Mouse (Mus musculus) CH12.LX (cell line): ENCODE data around the gene Ccdc24. TPM values are rescaled to one million over a fixed set of nuclear protein-coding genes. Genes with fewer than 3 reads are reported as not detected.

Source experiments
- DNase-seq: peaks from one replicate; pipeline ENCODE4 v3.0.0-alpha.2; 2013; ENCODE audit errors: extremely low read depth
- H3K27ac ChIP-seq: 2 replicates; pipeline ENCODE4 v1.5.1; 2012; ENCODE audit warnings: low read depth, mild to moderate bottlenecking, control low read depth, moderate library complexity; ENCODE audit not compliant: insufficient read depth
- H3K27me3 ChIP-seq: replicated peaks from 2 replicates; pipeline ENCODE3; 2012; ENCODE audit warnings: inconsistent platforms
- H3K36me3 ChIP-seq, 2 experiments: replicated peaks in 1 of 2; 2 replicates each; pipeline versions ENCODE3 to v1.6.1; 2012; ENCODE audit warnings: inconsistent platforms in 1 of 2, low read length in 1 of 2, mild to moderate bottlenecking in 1 of 2, mixed read lengths in 1 of 2, moderate library complexity in 1 of 2; ENCODE audit not compliant: control insufficient read depth in 1 of 2, insufficient read depth in 1 of 2
- H3K4me1 ChIP-seq, 2 experiments: 2 replicates each; pipeline ENCODE4 v1.6.1; 2012; ENCODE audit warnings: inconsistent platforms in 1 of 2, moderate library complexity in 1 of 2; ENCODE audit not compliant: insufficient read depth in 2 of 2, control insufficient read depth in 1 of 2
- H3K4me2 ChIP-seq: 2 replicates; pipeline ENCODE4 v1.6.1; 2012; ENCODE audit warnings: low read depth, mild to moderate bottlenecking, control low read depth; ENCODE audit not compliant: poor library complexity, insufficient read depth, severe bottlenecking
- H3K4me3 ChIP-seq, 3 experiments: fragments of 150-350 bp in 1 of 3; sonication (generic) in 1 of 3; replicated peaks in 1 of 3; 2 replicates each; pipeline versions ENCODE3 to v1.5.1; 2011 to 2012; ENCODE audit warnings: low read depth in 2 of 3, low read length in 2 of 3, mild to moderate bottlenecking in 2 of 3, moderate library complexity in 2 of 3, control low read depth in 1 of 3, improper control_type of control experiment in 1 of 3, inconsistent platforms in 1 of 3, mixed read lengths in 1 of 3; ENCODE audit not compliant: poor library complexity in 1 of 3
- H3K79me2 ChIP-seq: replicated peaks from 2 replicates; pipeline ENCODE4 v1.6.1; 2012; ENCODE audit warnings: mild to moderate bottlenecking, moderate library complexity; ENCODE audit not compliant: control insufficient read depth, poor library complexity, insufficient read depth, severe bottlenecking; ENCODE audit errors: extremely low read depth
- H3K9ac ChIP-seq: 2 replicates; pipeline ENCODE4 v1.6.1; 2012; ENCODE audit warnings: low read depth, mild to moderate bottlenecking, control low read depth, moderate library complexity; ENCODE audit not compliant: insufficient read depth
- H3K9me3 ChIP-seq: replicated peaks from 2 replicates; pipeline ENCODE3; 2012; ENCODE audit warnings: low read length, inconsistent platforms, mixed read lengths
- BHLHE40 ChIP-seq: IDR thresholded peaks from 2 replicates; pipeline ENCODE4 v1.6.1; 2011; ENCODE audit warnings: mild to moderate bottlenecking, low read depth, low read length, improper control_type of control experiment
- CHD2 ChIP-seq: IDR thresholded peaks from 2 replicates; pipeline ENCODE4 v1.6.1; 2011; ENCODE audit warnings: low read length, improper control_type of control experiment
- E2F4 ChIP-seq: IDR thresholded peaks from 2 replicates; pipeline ENCODE4 v1.6.1; 2011; ENCODE audit warnings: low read depth, low read length, improper control_type of control experiment; ENCODE audit not compliant: insufficient replicate concordance
- EP300 ChIP-seq: IDR thresholded peaks from 2 replicates; pipeline ENCODE4 v1.6.1; 2011; ENCODE audit warnings: low read length, improper control_type of control experiment
- ETS1 ChIP-seq: conservative IDR thresholded peaks from 2 replicates; pipeline ENCODE4 v1.6.1; 2012; ENCODE audit warnings: low read depth, mild to moderate bottlenecking, inconsistent platforms, low read length, improper control_type of control experiment, moderate library complexity
- IRF4 ChIP-seq: IDR thresholded peaks from 2 replicates; pipeline ENCODE4 v1.6.1; 2014; ENCODE audit warnings: low read depth, mild to moderate bottlenecking, inconsistent platforms, low read length, improper control_type of control experiment
- KAT2A ChIP-seq: IDR thresholded peaks from 2 replicates; pipeline ENCODE4 v1.6.1; 2012; ENCODE audit warnings: low read length, improper control_type of control experiment, inconsistent platforms; ENCODE audit not compliant: insufficient replicate concordance
- MAFK ChIP-seq: IDR thresholded peaks from 2 replicates; pipeline ENCODE4 v1.6.1; 2011; ENCODE audit warnings: low read length, improper control_type of control experiment; ENCODE audit not compliant: insufficient replicate concordance
- MAX ChIP-seq: IDR thresholded peaks from 2 replicates; pipeline ENCODE4 v1.6.1; 2011; ENCODE audit warnings: low read length, improper control_type of control experiment
- MAZ ChIP-seq: IDR thresholded peaks from 2 replicates; pipeline ENCODE4 v1.6.1; 2012; ENCODE audit warnings: low read depth, mild to moderate bottlenecking, inconsistent platforms, low read length, improper control_type of control experiment, moderate library complexity
- NELFE ChIP-seq: IDR thresholded peaks from 2 replicates; pipeline ENCODE4 v1.6.1; 2011; ENCODE audit warnings: low read depth, low read length, improper control_type of control experiment
- RAD21 ChIP-seq: IDR thresholded peaks from 2 replicates; pipeline ENCODE4 v1.6.1; 2011; ENCODE audit warnings: low read depth, mild to moderate bottlenecking, low read length, improper control_type of control experiment, moderate library complexity
- RCOR1 ChIP-seq: conservative IDR thresholded peaks from 2 replicates; pipeline ENCODE4 v1.6.1; 2012; ENCODE audit warnings: low read depth, mild to moderate bottlenecking, inconsistent platforms, low read length, improper control_type of control experiment
- SIN3A ChIP-seq: IDR thresholded peaks from 2 replicates; pipeline ENCODE4 v1.6.1; 2012; ENCODE audit warnings: low read length, improper control_type of control experiment, inconsistent platforms
- TCF12 ChIP-seq: IDR thresholded peaks from 2 replicates; pipeline ENCODE4 v1.6.1; 2014; ENCODE audit warnings: low read depth, mild to moderate bottlenecking, inconsistent platforms, low read length, improper control_type of control experiment
- USF1 ChIP-seq: IDR thresholded peaks from 2 replicates; pipeline ENCODE4 v1.6.1; 2014; ENCODE audit warnings: low read depth, mild to moderate bottlenecking, inconsistent platforms, low read length, improper control_type of control experiment
- USF2 ChIP-seq: conservative IDR thresholded peaks from 2 replicates; pipeline ENCODE4 v1.6.1; 2011; ENCODE audit warnings: low read depth, low read length, improper control_type of control experiment
- ZMIZ1 ChIP-seq: IDR thresholded peaks from 2 replicates; pipeline ENCODE4 v1.6.1; 2012; ENCODE audit warnings: low read depth, mild to moderate bottlenecking, inconsistent platforms, low read length, improper control_type of control experiment
- ZNF384 ChIP-seq: IDR thresholded peaks from 2 replicates; pipeline ENCODE4 v1.6.1; 2012; ENCODE audit warnings: low read depth, low read length, improper control_type of control experiment, inconsistent platforms
- dilution Hi-C: fragments of 300-500 bp; cut with MboI; formaldehyde crosslinking; loops from 2 replicates; pipeline ENCODE4 v1.14.3; 2020; ENCODE audit warnings: low sequenced_read_pairs; ENCODE audit not compliant: extremely low pct_unique_long_range_greater_than_20kb, extremely low pct_ligation_motif_present
- in situ Hi-C: fragments of 300-500 bp; cut with MboI; formaldehyde crosslinking; loops from 3 replicates; pipeline ENCODE4 v1.14.3; 2019; ENCODE audit warnings: low sequenced_read_pairs, low pct_ligation_motif_present, low pct_unique_long_range_greater_than_20kb, mixed read lengths
- polyA plus RNA-seq: library from polyadenylated mRNA; unstranded; fragments of >175 nt; gene quantifications from 2 replicates; pipeline ENCODE4 v1.2.1, GENCODE M21; 2012; ENCODE audit warnings: low read depth; ENCODE audit not compliant: insufficient read length
- total RNA-seq, 2 experiments: library from RNA; depleted of rRNA; stranded (reverse); fragments of 300-350 nt in 1 of 2; fragments of >200 nt in 1 of 2; gene quantifications; 2 replicates each; pipeline ENCODE4 v1.2.3; 2012 to 2014

Gene Ccdc24
- total and polyA plus RNA-seq, 3 experiments, result 0.81 to 0.93 TPM; not detected in 1

- H3K9me3 ChIP-seq, result no peaks in the 10 kb centered on the region
- H3K4me2 ChIP-seq, result no peak overlapping the region
- dilution Hi-C loops (no loop called here), in situ Hi-C loops (no loop called here)
- H3K79me2 ChIP-seq, result peaks cover 14% of the 10 kb centered on the region
- TF ChIP-seq SIN3A, result no peak
- no peak for TF ChIP-seq ZNF384
- no peak for TF ChIP-seq NELFE
- H3K9ac ChIP-seq, result no peak overlapping the region
- H3K27me3 ChIP-seq, result no peaks in the 10 kb centered on the region
- H3K36me3 ChIP-seq, result peaks cover 37 to 77% of the 10 kb centered on the region in 2 experiments
- no peak overlapping the region for H3K27ac ChIP-seq
- no peak overlapping the region for H3K4me3 ChIP-seq
- no peak for DNase-seq
- peaks cover 3 to 17% of the 10 kb centered on the region in 2 experiments; a peak in 3 of 4 replicates for H3K4me1 ChIP-seq
Measured at GRCm38 (mm10) chr4:117885093-117885492, 12.7 kb upstream of the Ccdc24 start.

DNA sequence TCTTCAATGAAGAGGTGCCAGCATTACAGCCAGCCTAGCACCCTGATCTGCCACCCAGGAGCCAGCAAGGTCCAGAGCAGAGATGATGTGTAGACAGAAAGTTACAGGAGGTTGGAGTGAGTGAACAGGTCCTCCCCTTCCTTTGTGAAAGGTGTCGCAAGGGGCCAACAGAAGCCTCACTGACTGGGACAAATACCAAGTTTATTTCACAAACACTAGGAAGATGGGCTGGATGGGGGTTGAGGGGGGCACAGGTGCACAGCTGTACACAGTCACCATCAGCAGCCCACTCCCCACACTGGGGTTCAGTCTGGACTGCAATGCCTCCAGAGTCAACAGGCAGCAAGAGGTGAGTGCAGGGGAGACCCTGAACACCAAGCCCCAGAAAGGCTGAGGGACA lies 11.8 kb upstream of the Ccdc24 start:
- peaks cover 14% of the 10 kb centered on the region for H3K79me2 ChIP-seq
- in situ Hi-C loops, result no loop called here
- H3K9ac ChIP-seq, result no peak overlapping the region
- DNase-seq, result no peak
- dilution Hi-C loops, result no loop called here
- H3K36me3 ChIP-seq, result peaks cover 28 to 77% of the 10 kb centered on the region in 2 experiments
- H3K9me3 ChIP-seq, result no peaks in the 10 kb centered on the region
- no peaks in the 10 kb centered on the region for H3K27me3 ChIP-seq
- H3K4me3 ChIP-seq, result no peak overlapping the region
- H3K4me1 ChIP-seq, result peaks cover 3 to 17% of the 10 kb centered on the region in 2 experiments; a peak in 3 of 4 replicates
- H3K27ac ChIP-seq, result no peak overlapping the region
- TF ChIP-seq USF2 (no peak), ETS1 (no peak), CHD2 (no peak), RCOR1 (no peak), IRF4 (no peak), EP300 (no peak), MAX (no peak), RAD21 (no peak), ZNF384 (no peak), TCF12 (no peak), USF1 (no peak), SIN3A (no peak), ZMIZ1 (no peak), MAZ (no peak), MAFK (no peak), KAT2A (no peak), BHLHE40 (no peak), E2F4 (no peak)
- no peak overlapping the region for H3K4me2 ChIP-seq
